Mouse (Mus musculus) embryonic facial prominence, embryonic 14.5 days (tissue): ENCODE measurements around the gene Tmem41b. TPM values are rescaled to one million over a fixed set of nuclear protein-coding genes. Genes with fewer than 3 reads are reported as not detected.
A peak's percentile ranks its signal among the peaks of the same experiment; 100 is the strongest.

Experiments used
- ATAC-seq: fragments of 200-750 bp; cut with Nextera tagmentation; 2 replicates; pipeline ENCODE4 v1.8.0; 2017; ENCODE audit warnings: low read depth, moderate number of reproducible peaks, moderate TSS enrichment
- DNase-seq: peaks from one replicate; pipeline ENCODE4 v3.0.0-alpha.2; 2015; ENCODE audit warnings: low spot score
- H3K27ac ChIP-seq: fragments of 300-500 bp; sonication (generic); replicated peaks from 2 replicates; pipeline ENCODE4 v1.5.1; 2014; ENCODE audit warnings: low read depth, mild to moderate bottlenecking, low read length, moderate library complexity
- H3K27me3 ChIP-seq: fragments of 300-500 bp; sonication (generic); replicated peaks from 2 replicates; pipeline ENCODE4 v1.6.1; 2014; ENCODE audit warnings: low read length; ENCODE audit not compliant: control insufficient read depth, insufficient read depth
- H3K36me3 ChIP-seq: fragments of 300-500 bp; sonication (generic); 2 replicates; pipeline ENCODE4 v1.6.1; 2014; ENCODE audit warnings: low read length, mixed read lengths; ENCODE audit not compliant: control insufficient read depth, insufficient read depth
- H3K4me1 ChIP-seq: fragments of 300-500 bp; sonication (generic); 2 replicates; pipeline ENCODE4 v1.6.1; 2014; ENCODE audit warnings: antibody characterized with exemption, low read length; ENCODE audit not compliant: control insufficient read depth, insufficient read depth
- H3K4me2 ChIP-seq: fragments of 300-500 bp; sonication (generic); 2 replicates; pipeline ENCODE4 v1.6.1; 2014; ENCODE audit warnings: low read depth, mild to moderate bottlenecking, low read length, moderate library complexity, mixed read lengths
- H3K4me3 ChIP-seq: fragments of 300-500 bp; sonication (generic); 2 replicates; pipeline ENCODE4 v1.5.1; 2014; ENCODE audit warnings: low read depth, mild to moderate bottlenecking, low read length
- H3K9ac ChIP-seq: fragments of 300-500 bp; sonication (generic); 2 replicates; pipeline ENCODE4 v1.6.1; 2014; ENCODE audit warnings: low read depth, mild to moderate bottlenecking, low read length, moderate library complexity, mixed read lengths
- H3K9me3 ChIP-seq: fragments of 300-500 bp; sonication (generic); 2 replicates; pipeline ENCODE4 v1.6.1; 2016; ENCODE audit warnings: low read length; ENCODE audit not compliant: control insufficient read depth
- WGBS: fragments of 180-500 bp; shearing (Covaris S2); extraction: QIAGEN DNeasy Blood & Tissue Kit; methylation state at CpG from one replicate; pipeline ENCODE4 v1.1.7; 2014; 5-methylcytosine and 5-hydroxymethylcytosine counted together
- polyA plus RNA-seq: library from polyadenylated mRNA; unstranded; fragments of >200 nt; fragmentation: Nextera tagmentation; extraction: Ambion mirVana; gene quantifications from 2 replicates; pipeline ENCODE4 v1.2.1, GENCODE M21; 2014

The Tmem41b gene
- polyA plus RNA-seq, 1 experiment from 2014 or later: 67.6 TPM

- Histone ChIP-seq H3K36me3 (no peaks in the 10 kb centered on the region), H3K4me1 (peaks cover 24% of the 10 kb centered on the region), H3K4me3 (peak overlapping the region; percentile 78), H3K4me2 (peak overlapping the region; percentile 80), H3K27me3 (no peaks in the 10 kb centered on the region), H3K9me3 (no peaks in the 10 kb centered on the region), H3K27ac (peak overlapping the region; percentile 93; the same call in 1 of the 2 replicates), H3K9ac (peak overlapping the region; percentile 94)
- ATAC-seq (no peak), DNase-seq (peak; percentile 9)
- WGBS: 5% methylated on average over 18 of the region's 18 CpGs
Measured at GRCm38 (mm10) chr7:109958843-109959715, 27.6 kb downstream of the Tmem41b start.

GRCm38 (mm10) chr7:109957996-109958789 is 28.5 kb downstream of the Tmem41b start:
- H3K4me3 ChIP-seq: peak overlapping the region; percentile 78
- H3K4me1 ChIP-seq: peaks cover 22% of the 10 kb centered on the region
- peak overlapping the region; percentile 94 for H3K9ac ChIP-seq
- no peaks in the 10 kb centered on the region for H3K36me3 ChIP-seq
- no peaks in the 10 kb centered on the region for H3K9me3 ChIP-seq
- peak overlapping the region; percentile 80 for H3K4me2 ChIP-seq
- no peak for ATAC-seq
- 76% methylated on average over 8 of the region's 8 CpGs for WGBS
- no peaks in the 10 kb centered on the region for H3K27me3 ChIP-seq
- DNase-seq: no peak
- H3K27ac ChIP-seq: no peak overlapping the region

- ATAC-seq: no peak
- WGBS: 58% methylated on average over 6 of the region's 6 CpGs
- no peaks in the 10 kb centered on the region for H3K36me3 ChIP-seq
- H3K27me3 ChIP-seq: no peaks in the 10 kb centered on the region
- no peaks in the 10 kb centered on the region for H3K9me3 ChIP-seq
- H3K4me2 ChIP-seq: no peak overlapping the region
- DNase-seq: no peak
- H3K4me1 ChIP-seq: peaks cover 12% of the 10 kb centered on the region
- H3K4me3 ChIP-seq: no peak overlapping the region
- H3K27ac ChIP-seq: no peak overlapping the region
- no peak overlapping the region for H3K9ac ChIP-seq
Measured at GRCm38 (mm10) chr7:109954622-109955401, 31.9 kb downstream of the Tmem41b start.

DNA sequence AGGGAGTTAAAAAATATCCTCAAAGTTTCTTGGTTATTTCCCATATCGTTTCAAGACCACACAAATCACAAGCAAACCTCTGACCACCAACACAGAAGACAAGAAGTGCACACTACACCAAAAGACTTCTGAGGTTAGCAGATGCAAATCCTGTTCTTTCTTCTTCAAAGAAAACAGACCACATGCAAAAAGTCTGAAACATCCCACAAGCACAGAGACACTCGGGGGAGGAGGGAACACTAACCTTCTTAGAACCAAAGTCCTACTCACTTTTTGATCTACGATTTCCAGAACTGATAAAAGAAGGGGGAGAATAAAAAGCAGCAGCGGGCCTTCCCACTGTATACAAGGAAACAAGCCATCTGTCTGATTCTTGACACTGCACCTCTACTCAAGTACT is 35.4 kb downstream of the Tmem41b start:
- Histone ChIP-seq H3K4me3 (no peak overlapping the region), H3K4me1 (0 out of 2 replicates have a peak, but pooled peaks cover 4% of the 10 kb centered on the region), H3K36me3 (no peaks in the 10 kb centered on the region), H3K4me2 (no peak overlapping the region), H3K9me3 (no peaks in the 10 kb centered on the region), H3K27ac (no peak overlapping the region), H3K27me3 (no peaks in the 10 kb centered on the region), H3K9ac (no peak overlapping the region)
- ATAC-seq (no peak), DNase-seq (no peak)
- WGBS: 76% methylated on average over 4 of the region's 4 CpGs

DNA sequence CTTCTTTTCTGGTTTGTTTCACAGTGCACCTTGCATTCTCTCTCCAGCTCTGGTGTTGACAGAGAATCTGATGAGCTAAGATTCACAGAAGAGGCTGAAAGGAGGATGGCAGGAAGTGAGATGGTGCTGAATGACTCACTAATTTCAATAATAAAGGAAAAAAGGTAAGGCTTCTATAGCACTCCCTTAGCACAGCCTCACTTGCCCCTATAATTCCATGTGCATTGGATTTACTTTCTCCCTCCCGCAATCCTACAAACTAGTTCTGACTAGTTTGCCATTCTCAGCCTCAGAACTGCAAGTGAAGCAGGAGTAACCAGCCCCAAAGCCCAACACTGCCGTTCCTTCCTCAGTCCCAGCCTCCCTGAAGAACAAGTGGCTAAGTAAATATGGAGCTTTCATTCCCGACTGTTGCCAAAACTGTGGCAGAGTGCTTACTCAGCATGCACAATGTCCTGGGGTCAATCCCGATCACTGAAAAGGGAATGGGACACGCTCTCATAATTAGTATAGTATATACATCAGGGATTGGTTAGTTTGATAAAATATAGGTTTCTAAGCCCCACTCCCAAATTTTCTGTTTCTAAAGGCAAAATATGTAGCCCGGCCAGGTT is 42.2 kb downstream of the Tmem41b start:
- H3K4me2 ChIP-seq: no peak overlapping the region
- peak; percentile 25 for DNase-seq
- no peaks in the 10 kb centered on the region for H3K27me3 ChIP-seq
- no peak overlapping the region for H3K27ac ChIP-seq
- ATAC-seq: no peak
- H3K9ac ChIP-seq: no peak overlapping the region
- no peaks in the 10 kb centered on the region for H3K4me1 ChIP-seq
- H3K9me3 ChIP-seq: no peaks in the 10 kb centered on the region
- WGBS: 67% methylated on average over 6 of the region's 6 CpGs
- 0 out of 2 replicates have a peak, but pooled peaks cover 5% of the 10 kb centered on the region for H3K36me3 ChIP-seq
- no peak overlapping the region for H3K4me3 ChIP-seq

- DNase-seq (no peak), ATAC-seq (no peak)
- no peaks in the 10 kb centered on the region for H3K9me3 ChIP-seq
- H3K4me2 ChIP-seq: no peak overlapping the region
- H3K27ac ChIP-seq: no peak overlapping the region
- no peak overlapping the region for H3K4me3 ChIP-seq
- no peaks in the 10 kb centered on the region for H3K4me1 ChIP-seq
- no peak overlapping the region for H3K9ac ChIP-seq
- H3K36me3 ChIP-seq: peaks cover 71% of the 10 kb centered on the region
- H3K27me3 ChIP-seq: no peaks in the 10 kb centered on the region
Measured at GRCm38 (mm10) chr7:109929628-109930027, 57.1 kb downstream of the Tmem41b start.

GRCm38 (mm10) chr7:109928365-109928764 is 58.4 kb downstream of the Tmem41b start:
- ATAC-seq: no peak
- H3K4me3 ChIP-seq: no peak overlapping the region
- DNase-seq: no peak
- no peaks in the 10 kb centered on the region for H3K4me1 ChIP-seq
- H3K9ac ChIP-seq: no peak overlapping the region
- H3K27ac ChIP-seq: no peak overlapping the region
- 88% methylated on average over 6 of the region's 6 CpGs for WGBS
- H3K36me3 ChIP-seq: peaks cover 65% of the 10 kb centered on the region
- H3K27me3 ChIP-seq: no peaks in the 10 kb centered on the region
- H3K9me3 ChIP-seq: no peaks in the 10 kb centered on the region
- no peak overlapping the region for H3K4me2 ChIP-seq

DNA sequence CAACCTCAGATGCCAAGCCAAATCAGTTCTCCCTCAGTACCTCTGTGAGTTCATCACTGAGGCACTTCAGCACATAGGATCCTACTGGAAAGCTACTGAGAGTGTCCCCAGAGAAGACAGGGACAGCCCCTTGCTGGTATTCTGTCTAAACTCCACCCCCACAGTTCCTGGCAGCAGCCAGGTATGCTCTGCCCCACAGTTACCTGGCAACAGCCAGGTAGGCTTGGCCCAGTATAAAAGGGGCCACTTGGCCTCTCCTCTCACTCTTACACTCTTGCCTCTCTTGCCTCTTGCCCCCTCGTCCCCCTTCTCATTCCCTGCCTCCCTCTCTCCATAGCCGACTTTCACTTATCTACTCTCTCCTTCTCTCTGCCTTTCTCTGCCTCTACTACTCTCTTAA is 61.8 kb downstream of the Tmem41b start:
- Histone ChIP-seq H3K27ac (no peak overlapping the region), H3K9me3 (no peaks in the 10 kb centered on the region), H3K4me1 (no peaks in the 10 kb centered on the region), H3K27me3 (no peaks in the 10 kb centered on the region), H3K4me3 (no peak overlapping the region), H3K4me2 (no peak overlapping the region), H3K36me3 (peaks cover 65% of the 10 kb centered on the region), H3K9ac (no peak overlapping the region)
- ATAC-seq (0 out of 2 replicates have a peak, but pooled peaks have one; percentile 16), DNase-seq (no peak)
- WGBS: 84% methylated on average over 2 of the region's 2 CpGs
